Mouse (Mus musculus): Measurements from ENCODE around the gene Cacna1s.

DNA sequence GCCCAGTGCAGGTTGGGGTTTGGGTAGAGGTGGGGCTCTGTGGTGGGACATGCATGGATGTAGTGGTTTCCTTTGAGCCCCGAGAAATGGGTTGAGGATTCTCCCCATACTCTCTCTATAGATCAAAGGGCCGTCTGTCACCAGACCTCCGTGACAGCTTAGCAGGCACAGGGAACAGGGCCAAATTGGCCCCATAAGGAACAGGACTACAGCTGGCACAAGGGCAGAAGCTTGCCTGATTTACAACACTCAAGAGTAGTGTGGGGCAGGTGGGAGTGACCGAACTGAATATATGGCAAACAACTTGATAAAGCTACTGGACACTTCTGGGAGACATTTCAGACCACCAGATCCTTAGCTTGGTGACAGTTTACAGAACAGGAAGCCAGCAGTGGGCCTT, 52.2 kb downstream of the Cacna1s start:
- no peak for TF ChIP-seq POLR2A (IDR thresholded peaks at IDR 0.05; ENCODE audit: insufficient read depth, low read depth, low read length)
- no peak for TF ChIP-seq CTCF (IDR thresholded peaks at IDR 0.05; ENCODE audit: insufficient read depth, low read depth, low read length)
